Comparison of ENCODE assay signal across 10 mouse cellular contexts in genomic region chr5:67669436-67669896, GRCm38 (mm10).
A peak's percentile ranks its signal among the peaks of the same experiment; 100 is the strongest.
DNase-seq lines count a peak whose midpoint lies in the region; ATAC-seq and TF ChIP-seq lines count a peak whose summit lies in the region.
"Had no signal": no experiment of that assay in that cellular context is flagged by ENCODE, and none has a peak within 500 bp of the region (broad histone marks: within the 10 kb centered on the region; RNA-seq: fewer than 3 reads in every experiment).

No protein-coding gene starts in this region.

- H3K4me2 ChIP-seq in heart, postnatal 0 days (ENCODE audit: low read depth, low read length) = peak overlapping the region; percentile 33; the same call in 1 of the 2 replicates
- H3K4me2 ChIP-seq: neural tube, embryonic 15.5 days had no signal

- H3K36me3 ChIP-seq in heart, postnatal 0 days (replicated peaks; ENCODE audit: control insufficient read depth, insufficient read depth, low read length) = no peaks in the 10 kb centered on the region; the same call in 1 of the 2 replicates

- no peaks in the 10 kb centered on the region for H3K9me3 ChIP-seq in heart, postnatal 0 days (replicated peaks; ENCODE audit: control insufficient read depth, low read length)
- H3K9me3 ChIP-seq: neural tube, embryonic 15.5 days had no signal

- H3K4me1 ChIP-seq in heart, postnatal 0 days (ENCODE audit: control insufficient read depth, insufficient read depth) = peaks cover 9% of the 10 kb centered on the region

- DNase-seq in layer of hippocampus, adult 18-20 months (ENCODE audit: low spot score in 2 of 2) = peak; percentile 26 to 61
- DNase-seq in layer of hippocampus, adult 2 months (ENCODE audit: low spot score in 2 of 2) = no peak
- DNase-seq in cerebellum, adult 9-10 months = peak; percentile 56
- no peak for DNase-seq in heart, postnatal 0 days (ENCODE audit: low spot score)
- DNase-seq in lung, postnatal 14 days = peak; percentile 6
- DNase-seq in ovary, postnatal 10 days (ENCODE audit: low spot score) = no peak
- DNase-seq in liver = no peak
- DNase-seq: thymus, postnatal 36 days had no signal

- no peak overlapping the region for H3K9ac ChIP-seq in heart, postnatal 0 days (replicated peaks; ENCODE audit: low read depth, low read length)
- H3K9ac ChIP-seq: liver, embryonic 14.5 days; neural tube, embryonic 15.5 days had no signal

- TF ChIP-seq EP300 in heart, postnatal 0 days (IDR thresholded peaks at IDR 0.05; ENCODE audit: low read depth) = no peak

- WGBS in heart, postnatal 0 days = 52% methylated on average over 13 of the region's 13 CpGs

- no peak overlapping the region; the same call in 1 of the 2 replicates for H3K27ac ChIP-seq in layer of hippocampus, adult 2 months
- peak overlapping the region; percentile 30; the same call in 1 of the 2 replicates for H3K27ac ChIP-seq in heart, postnatal 0 days (ENCODE audit: low read depth)
- H3K27ac ChIP-seq: liver, embryonic 14.5 days; neural tube, embryonic 15.5 days had no signal

- TF ChIP-seq CTCF in layer of hippocampus, adult 2 months (conservative IDR thresholded peaks at IDR 0.05) = no peak
- TF ChIP-seq CTCF in heart, postnatal 0 days (IDR thresholded peaks at IDR 0.05; ENCODE audit: low read depth) = no peak

- H3K4me3 ChIP-seq in layer of hippocampus, adult 2 months = no peak overlapping the region
- H3K4me3 ChIP-seq in heart, postnatal 0 days (ENCODE audit: low read depth, low read length) = no peak overlapping the region
- H3K4me3 ChIP-seq: neural tube, embryonic 15.5 days had no signal

- H3K27me3 ChIP-seq in heart, postnatal 0 days (ENCODE audit: control insufficient read depth, insufficient read depth, low read length) = no peaks in the 10 kb centered on the region
- H3K27me3 ChIP-seq: neural tube, embryonic 15.5 days had no signal

- peak; percentile 44; the same call in 1 of the 2 replicates for ATAC-seq in heart, postnatal 0 days (ENCODE audit: insufficient read depth, low read depth)

Comparison
In these comparisons a context has a peak if more than half of its experiments do, and no peak if none do; other contexts are left out.
1. DNase-seq: peak in layer of hippocampus, adult 18-20 months (2 of 2), cerebellum, adult 9-10 months (single experiment) and lung, postnatal 14 days (single experiment); none in layer of hippocampus, adult 2 months (0 of 2), heart, postnatal 0 days (single experiment), ovary, postnatal 10 days (single experiment) and liver (single experiment).